Mouse (Mus musculus): Measurements from ENCODE around the gene Dusp19. TPM values are rescaled to one million over a fixed set of nuclear protein-coding genes. Genes with fewer than 3 reads are reported as not detected.

Gene Dusp19
- total and polyA plus RNA-seq, 3 experiments: 5.4 to 9.1 (median 8.9) TPM

DNA sequence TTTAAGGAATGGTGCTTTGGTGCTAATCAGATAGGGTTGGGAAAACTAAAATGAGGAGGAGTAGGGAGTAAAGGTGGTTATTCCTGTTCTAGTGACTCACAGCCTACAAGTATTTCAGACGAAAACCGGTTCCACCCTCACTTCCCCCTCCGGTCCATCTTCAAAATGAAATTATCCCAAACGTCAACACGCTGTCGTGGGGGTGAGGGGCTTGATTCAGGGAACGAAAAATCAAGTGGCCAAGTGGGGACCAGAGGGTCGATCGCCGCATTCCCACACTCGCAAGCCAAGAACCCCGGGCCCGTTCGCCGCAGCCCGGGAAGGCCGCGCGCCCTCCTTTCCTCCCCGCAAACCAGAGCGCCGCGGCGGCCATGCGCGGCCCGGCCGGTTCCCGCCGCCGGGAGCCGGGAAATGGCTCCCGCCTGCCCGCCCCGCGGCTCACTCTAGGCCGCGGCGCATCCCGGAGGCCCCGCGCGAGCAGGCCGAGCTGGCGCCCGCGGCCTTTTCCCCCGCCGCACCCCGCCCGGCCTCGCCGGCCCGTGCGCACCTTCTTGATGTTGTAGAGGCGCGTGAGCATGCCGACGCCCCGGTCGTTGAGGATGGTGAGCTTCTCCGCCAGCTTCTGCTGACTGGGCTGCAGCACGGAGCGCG lies 36.4 kb upstream of the Dusp19 start:
- Histone ChIP-seq H3K27me3 (ENCODE audit: control insufficient read depth, insufficient read depth, low read length) (no peaks in the 10 kb centered on the region), H3K4me1 (ENCODE audit: control insufficient read depth, insufficient read depth, low read length) (peaks cover 3% of the 10 kb centered on the region), H3K27ac (peak overlapping the region; percentile 95), H3K4me3 (peak overlapping the region; percentile 77), H3K79me2 (replicated peaks; ENCODE audit: control insufficient read depth, insufficient read depth, low read length) (peaks cover 5% of the 10 kb centered on the region; the same call in 1 of the 2 replicates), H3K9ac (ENCODE audit: low read depth, low read length) (peak overlapping the region; percentile 100), H3K36me3 (ENCODE audit: control insufficient read depth, insufficient read depth, low read length) (peaks cover 9% of the 10 kb centered on the region)
- intact Hi-C loops (cut with DNase I): loop anchor here (2.0 kb wide), 1 partner anchor 36 kb away; the partner anchor contains the start of genes Dusp19 and Nup35
- WGBS: under 1% methylated on average over 63 of the region's 65 CpGs
- no peak for TF ChIP-seq CTCF (IDR thresholded peaks at IDR 0.05)
- TF ChIP-seq POLR2A (IDR thresholded peaks at IDR 0.05; ENCODE audit: insufficient read depth, low read depth, low read length): no peak
- TF ChIP-seq EP300 (IDR thresholded peaks at IDR 0.05; ENCODE audit: insufficient read depth, low read depth, low read length): no peak
- no peak for DNase-seq

DNA sequence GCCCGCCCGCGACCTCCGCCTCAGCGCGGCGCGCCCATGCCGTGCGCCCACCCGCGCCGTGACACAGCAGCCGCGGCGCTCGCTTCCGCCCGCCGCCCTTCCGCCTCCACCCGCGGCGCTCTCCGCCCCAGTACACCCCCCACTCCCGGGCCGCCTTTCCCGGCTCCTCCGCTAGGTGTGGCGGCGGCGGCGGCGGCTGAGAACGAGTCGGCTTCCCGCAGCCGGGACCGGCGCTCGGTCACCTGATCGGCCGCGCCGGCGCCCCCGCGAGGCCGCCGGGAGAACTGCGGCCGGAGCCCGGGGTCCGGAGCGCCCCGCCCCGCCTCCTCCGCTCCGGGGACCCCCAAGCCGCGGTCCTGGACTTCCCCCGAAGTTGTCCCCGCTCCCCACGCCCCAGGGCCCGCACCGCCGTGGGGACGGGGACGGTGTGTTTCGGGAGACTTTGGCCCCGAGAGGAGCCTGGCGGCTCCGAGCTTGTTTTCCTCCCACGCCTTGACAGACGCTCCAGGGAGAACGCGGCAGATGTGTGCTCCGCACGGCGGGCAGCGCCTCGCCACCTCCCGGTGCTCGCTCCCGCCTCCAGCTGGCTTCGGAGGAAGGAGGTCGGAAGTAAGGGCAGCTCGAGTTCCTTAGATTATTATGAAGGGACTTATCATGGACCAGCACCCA lies 35.7 kb upstream of the Dusp19 start, which contains the start of gene Nckap1:
Nckap1 (minus strand) TSS at position 338 of the 669 bp plus-strand sequence.
- intact Hi-C loops (cut with DNase I): loop anchor here (2.0 kb wide), 1 partner anchor 36 kb away; the partner anchor contains the start of genes Dusp19 and Nup35
- Histone ChIP-seq H3K9ac (ENCODE audit: low read depth, low read length) (peak within 1 kb of the TSS; percentile 100), H3K27ac (peak within 1 kb of the TSS; percentile 95), H3K4me1 (ENCODE audit: control insufficient read depth, insufficient read depth, low read length) (peaks cover 3% of the 10 kb centered on the region), H3K27me3 (ENCODE audit: control insufficient read depth, insufficient read depth, low read length) (no peaks in the 10 kb centered on the region), H3K36me3 (ENCODE audit: control insufficient read depth, insufficient read depth, low read length) (peaks cover 9% of the 10 kb centered on the region), H3K79me2 (replicated peaks; ENCODE audit: control insufficient read depth, insufficient read depth, low read length) (peaks cover 5% of the 10 kb centered on the region; the same call in 1 of the 2 replicates), H3K4me3 (peak within 1 kb of the TSS; percentile 77)
- peak; percentile 47 for TF ChIP-seq POLR2A (IDR thresholded peaks at IDR 0.05; ENCODE audit: insufficient read depth, low read depth, low read length)
- TF ChIP-seq EP300 (IDR thresholded peaks at IDR 0.05; ENCODE audit: insufficient read depth, low read depth, low read length): peak; percentile 47; the same call in 1 of the 2 replicates
- peak; percentile 88 for TF ChIP-seq CTCF (IDR thresholded peaks at IDR 0.05)
- WGBS: under 1% methylated on average over 69 of the region's 88 CpGs
- peak; percentile 93 to 95 for DNase-seq

DNA sequence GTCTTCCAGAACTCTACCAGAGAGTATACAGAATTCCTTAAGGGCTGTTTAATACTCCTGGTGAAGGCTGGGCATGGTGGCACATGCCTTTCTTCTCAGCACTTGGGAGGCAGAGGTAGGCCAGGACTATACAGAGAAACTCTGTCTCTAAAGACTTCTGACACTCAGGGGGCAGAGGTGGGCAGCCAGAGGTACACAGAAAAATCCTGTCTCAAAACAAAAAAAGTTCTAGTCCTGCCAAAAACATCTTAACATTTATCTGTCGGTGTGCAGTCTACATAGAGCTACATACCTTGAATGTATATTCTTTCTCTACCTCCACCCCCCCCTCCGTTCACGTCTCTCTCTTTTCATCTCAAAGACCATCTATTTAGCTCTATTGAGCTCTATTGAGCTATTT lies 34.5 kb upstream of the Dusp19 start:
- intact Hi-C loops (cut with DNase I): loop anchor here (1.0 kb wide), 1 partner anchor 56 kb away; no protein-coding TSS in a partner anchor
- Histone ChIP-seq H3K79me2 (replicated peaks; ENCODE audit: control insufficient read depth, insufficient read depth, low read length) (0 out of 2 replicates have a peak, but pooled peaks cover 3% of the 10 kb centered on the region), H3K27ac (no peak overlapping the region), H3K36me3 (ENCODE audit: control insufficient read depth, insufficient read depth, low read length) (peaks cover 9% of the 10 kb centered on the region), H3K9ac (ENCODE audit: low read depth, low read length) (no peak overlapping the region), H3K4me3 (no peak overlapping the region), H3K4me1 (ENCODE audit: control insufficient read depth, insufficient read depth, low read length) (peaks cover 3% of the 10 kb centered on the region), H3K27me3 (ENCODE audit: control insufficient read depth, insufficient read depth, low read length) (no peaks in the 10 kb centered on the region)
- DNase-seq: no peak
- TF ChIP-seq EP300 (IDR thresholded peaks at IDR 0.05; ENCODE audit: insufficient read depth, low read depth, low read length) (no peak), CTCF (IDR thresholded peaks at IDR 0.05) (no peak)
- WGBS: 93% methylated on average over 3 of the region's 3 CpGs

DNA sequence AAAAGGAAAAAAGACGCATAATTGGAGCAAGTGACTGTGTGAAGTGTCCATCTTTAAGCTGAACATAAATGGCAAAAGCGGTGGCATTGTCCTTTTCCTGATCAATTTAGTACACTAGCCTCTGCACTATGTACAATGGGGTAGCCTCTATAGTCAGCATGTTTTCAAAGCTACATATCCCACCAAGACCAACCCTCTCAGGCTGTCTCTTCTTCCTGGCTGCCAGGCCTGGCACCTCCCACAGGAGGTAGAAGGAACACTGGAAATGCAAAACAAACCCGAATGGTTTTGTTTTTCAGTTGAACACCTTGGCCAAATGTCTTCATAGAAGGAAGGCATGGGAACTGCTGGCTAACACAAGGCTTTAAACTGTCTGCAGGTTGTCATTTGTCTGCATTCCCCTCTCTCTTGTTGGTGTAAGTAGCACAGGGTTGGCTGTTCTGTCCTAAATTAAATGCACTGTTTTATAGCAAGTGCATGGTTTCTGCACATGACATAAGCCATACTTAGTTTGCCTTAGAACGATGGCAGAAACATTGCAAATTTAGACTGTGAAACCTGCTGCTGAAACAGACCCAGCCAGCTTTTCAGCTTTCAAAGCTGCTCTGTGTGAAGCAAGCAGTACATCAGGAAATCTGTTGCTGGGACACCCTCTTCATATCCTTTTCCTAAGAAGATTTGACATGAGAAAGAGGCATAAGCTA lies 22.5 kb upstream of the Dusp19 start:
- Histone ChIP-seq H3K9ac (ENCODE audit: low read depth, low read length) (no peak overlapping the region), H3K4me3 (no peak overlapping the region), H3K27ac (no peak overlapping the region), H3K27me3 (ENCODE audit: control insufficient read depth, insufficient read depth, low read length) (no peaks in the 10 kb centered on the region), H3K36me3 (ENCODE audit: control insufficient read depth, insufficient read depth, low read length) (no peaks in the 10 kb centered on the region), H3K79me2 (replicated peaks; ENCODE audit: control insufficient read depth, insufficient read depth, low read length) (no peaks in the 10 kb centered on the region), H3K4me1 (ENCODE audit: control insufficient read depth, insufficient read depth, low read length) (no peaks in the 10 kb centered on the region)
- WGBS: 66% methylated on average over 4 of the region's 4 CpGs
- TF ChIP-seq EP300 (IDR thresholded peaks at IDR 0.05; ENCODE audit: insufficient read depth, low read depth, low read length) (no peak), POLR2A (IDR thresholded peaks at IDR 0.05; ENCODE audit: insufficient read depth, low read depth, low read length) (no peak), CTCF (IDR thresholded peaks at IDR 0.05) (no peak)
- intact Hi-C loops (cut with DNase I): no loop called here
- DNase-seq: no peak

DNA sequence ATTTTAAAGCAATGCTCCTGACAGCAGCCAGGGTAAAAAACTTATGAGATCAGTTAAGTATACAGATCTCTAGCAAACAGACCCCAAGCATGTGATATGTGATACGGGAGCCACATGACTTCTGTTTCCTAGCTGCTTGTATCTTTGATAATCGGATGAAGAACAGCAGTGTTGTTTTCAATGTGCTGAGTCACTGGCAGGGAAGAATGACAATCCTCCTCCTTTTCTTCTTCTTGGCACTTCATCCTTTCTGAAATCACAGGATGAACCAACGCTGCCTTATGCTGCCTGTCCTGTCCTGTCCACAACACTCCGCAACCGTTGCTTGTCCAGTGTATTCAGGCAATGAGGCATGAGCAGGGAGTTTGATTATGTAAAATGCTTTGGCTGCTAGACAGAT lies 19.9 kb upstream of the Dusp19 start:
- no peaks in the 10 kb centered on the region for H3K27me3 ChIP-seq (ENCODE audit: control insufficient read depth, insufficient read depth, low read length)
- 61% methylated on average over 5 of the region's 5 CpGs for WGBS
- H3K9ac ChIP-seq (ENCODE audit: low read depth, low read length): no peak overlapping the region
- no peak overlapping the region for H3K4me3 ChIP-seq
- H3K27ac ChIP-seq: no peak overlapping the region
- no peaks in the 10 kb centered on the region for H3K4me1 ChIP-seq (ENCODE audit: control insufficient read depth, insufficient read depth, low read length)
- intact Hi-C loops (cut with DNase I): no loop called here
- H3K36me3 ChIP-seq (ENCODE audit: control insufficient read depth, insufficient read depth, low read length): no peaks in the 10 kb centered on the region
- TF ChIP-seq POLR2A (IDR thresholded peaks at IDR 0.05; ENCODE audit: insufficient read depth, low read depth, low read length): no peak
- TF ChIP-seq EP300 (IDR thresholded peaks at IDR 0.05; ENCODE audit: insufficient read depth, low read depth, low read length): no peak
- TF ChIP-seq CTCF (IDR thresholded peaks at IDR 0.05): no peak
- no peaks in the 10 kb centered on the region for H3K79me2 ChIP-seq (replicated peaks; ENCODE audit: control insufficient read depth, insufficient read depth, low read length)
- DNase-seq: no peak
